Mouse (Mus musculus): Measurements from ENCODE around the gene Nek9.

Nek9 gene

GRCm38 (mm10) chr12:85339243-85339729 is at the start of gene Nek9:
Nek9 (minus strand) TSS chr12:85339362.
- DNase-seq = peak; percentile 97 to 99

- DNase-seq = no peak
These were observed 46.8 kb upstream of the Nek9 start for GRCm38 (mm10) chr12:85385995-85386375.

- DNase-seq = no peak
These were observed 46.3 kb upstream of the Nek9 start for GRCm38 (mm10) chr12:85385329-85385994.

GRCm38 (mm10) chr12:85382761-85383680 is 43.9 kb upstream of the Nek9 start:
- DNase-seq = no peak

DNA sequence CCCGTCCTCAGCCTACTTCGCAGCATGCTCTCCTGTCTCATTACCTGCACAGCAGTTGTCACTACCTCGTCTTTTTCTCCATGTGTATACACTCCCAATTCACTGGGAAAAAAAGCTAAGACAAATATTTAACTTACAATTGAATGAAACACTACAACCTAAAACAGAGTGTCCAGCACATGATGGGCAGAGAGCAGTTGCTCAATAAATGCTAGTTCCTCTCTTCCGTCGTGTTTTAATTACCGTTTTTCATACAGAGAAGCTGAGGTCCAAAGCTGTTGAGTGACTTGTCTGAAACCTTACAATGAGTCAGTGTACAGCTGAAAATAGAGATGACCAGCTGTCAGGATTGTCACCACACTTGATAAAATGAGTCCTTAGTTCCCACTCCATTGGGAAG is 42.4 kb upstream of the Nek9 start:
- no peak for DNase-seq

GRCm38 (mm10) chr12:85380942-85381341 is 41.8 kb upstream of the Nek9 start:
- no peak for DNase-seq

GRCm38 (mm10) chr12:85380308-85380707 is 41.1 kb upstream of the Nek9 start:
- no peak for DNase-seq

- no peak for DNase-seq
These were observed 39.1 kb upstream of the Nek9 start for GRCm38 (mm10) chr12:85378271-85378670.

GRCm38 (mm10) chr12:85374561-85375272 is 35.6 kb upstream of the Nek9 start, which contains the start of gene Tmed10:
Tmed10 (minus strand) TSS chr12:85374847.
- DNase-seq = peak; percentile 92 to 93

DNA sequence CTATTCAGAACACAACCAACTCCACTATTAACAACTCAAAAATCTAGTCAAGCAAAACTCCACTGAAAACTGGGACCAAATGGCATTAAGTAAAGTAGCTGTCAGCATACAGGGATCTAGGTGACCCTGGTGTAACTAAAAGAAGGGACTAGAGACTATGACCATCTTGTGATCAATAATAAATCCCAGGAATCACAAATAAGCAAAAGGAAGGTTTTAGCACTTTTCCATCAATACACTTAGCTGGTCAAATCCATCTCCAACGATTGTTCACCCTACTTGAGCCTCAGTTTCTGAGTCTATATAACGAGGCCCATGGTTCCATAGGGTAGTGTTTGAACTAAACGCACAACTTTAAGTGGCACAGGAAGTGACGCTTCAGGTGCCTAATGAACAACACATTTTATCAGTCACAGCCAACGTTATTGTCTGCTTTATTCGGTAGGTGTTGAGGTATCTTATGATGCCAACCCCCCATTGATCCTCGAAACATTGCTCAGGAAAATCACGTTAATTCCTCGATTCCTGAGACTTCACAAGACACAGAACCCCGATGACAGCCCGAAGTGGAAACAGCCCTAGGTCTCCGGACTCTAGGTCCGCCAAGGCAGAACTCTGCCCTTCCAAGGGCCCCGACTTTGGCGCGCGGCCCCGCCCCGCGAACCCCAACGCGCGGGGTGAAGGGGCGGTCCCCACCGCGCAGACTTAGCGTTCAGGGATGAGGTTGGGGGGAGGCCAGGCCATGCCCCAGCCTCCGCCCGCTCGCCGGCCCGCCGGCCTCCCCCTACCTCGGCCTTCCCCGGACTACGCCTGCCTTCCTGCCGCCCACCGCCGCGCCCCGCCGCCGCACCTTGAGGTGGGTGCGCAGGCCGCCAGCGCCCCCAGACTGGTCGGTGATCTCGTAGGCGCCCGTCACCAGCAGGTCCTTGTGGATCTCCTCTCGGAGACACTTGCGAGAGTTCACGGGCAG is 34.7 kb upstream of the Nek9 start:
- DNase-seq = peak; percentile 76 to 78

DNA sequence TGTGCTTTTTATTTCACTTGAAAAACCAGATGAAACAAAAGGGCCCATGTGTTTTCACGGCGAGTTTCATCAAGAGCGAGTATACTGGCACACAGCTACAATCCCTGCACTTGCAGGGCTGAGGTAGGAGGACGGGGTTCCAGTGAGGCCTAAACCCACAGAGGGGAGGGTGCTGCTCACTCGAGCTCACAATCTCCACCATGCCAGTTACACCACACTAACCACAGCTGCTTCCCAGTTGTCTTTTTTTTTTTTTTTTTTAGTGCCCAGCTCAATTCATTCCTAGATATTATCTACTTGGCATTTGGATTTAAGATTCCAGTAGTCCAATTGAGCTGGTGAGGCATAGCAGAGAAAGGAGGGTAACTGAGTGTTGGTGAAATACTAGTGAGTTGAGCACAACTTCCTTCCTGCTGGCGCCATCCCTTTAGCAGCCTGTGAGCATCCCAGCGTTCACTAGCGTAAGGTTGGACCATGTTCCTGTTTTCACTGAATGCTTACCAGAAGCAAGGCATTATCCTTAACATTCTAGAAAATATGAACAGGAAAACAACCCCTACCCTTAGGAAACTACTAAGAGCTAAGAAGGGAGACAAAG is 33.0 kb upstream of the Nek9 start:
- DNase-seq = no peak

- no peak for DNase-seq
These were observed 29.4 kb upstream of the Nek9 start for GRCm38 (mm10) chr12:85368441-85369063.

GRCm38 (mm10) chr12:85366271-85366670 is 27.1 kb upstream of the Nek9 start:
- peak; percentile 39 to 53 for DNase-seq

DNA sequence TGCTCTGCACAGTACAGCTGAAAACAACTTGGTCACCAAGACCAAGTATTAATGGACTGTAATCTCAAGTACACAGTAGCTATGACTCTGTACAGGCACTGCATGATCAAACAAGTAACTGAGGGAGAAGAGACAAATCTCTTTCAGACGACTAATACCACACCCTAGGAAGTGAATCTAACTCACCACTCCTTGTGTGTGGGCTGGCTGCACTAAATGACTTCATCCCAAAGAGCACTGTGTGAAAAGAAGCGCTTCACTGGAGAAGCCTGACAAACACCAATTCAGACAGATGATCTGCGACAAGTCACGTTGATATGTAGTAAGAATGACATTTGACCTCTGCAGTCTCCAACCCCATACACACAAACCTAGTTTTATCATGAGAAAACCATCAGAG is 23.3 kb upstream of the Nek9 start:
- DNase-seq = no peak

DNA sequence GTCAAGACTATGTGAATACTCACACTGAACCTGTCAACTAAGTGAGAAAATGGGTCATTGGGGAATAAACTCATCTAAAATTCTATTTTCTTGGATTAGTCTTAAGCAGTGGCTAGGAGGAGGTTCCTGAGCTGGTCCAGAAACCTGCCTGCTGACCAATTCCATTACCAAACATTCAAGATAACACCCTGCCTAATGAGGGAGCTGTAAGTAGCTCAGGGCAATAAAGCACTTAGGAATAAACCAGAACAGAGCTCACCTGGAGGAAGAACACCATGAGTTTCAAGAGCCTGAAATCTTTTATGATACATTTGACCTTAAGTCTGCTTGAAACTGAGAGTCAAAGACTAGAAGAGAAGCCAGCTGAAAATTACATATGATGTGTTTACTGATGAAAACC is 22.4 kb upstream of the Nek9 start:
- DNase-seq = no peak

DNA sequence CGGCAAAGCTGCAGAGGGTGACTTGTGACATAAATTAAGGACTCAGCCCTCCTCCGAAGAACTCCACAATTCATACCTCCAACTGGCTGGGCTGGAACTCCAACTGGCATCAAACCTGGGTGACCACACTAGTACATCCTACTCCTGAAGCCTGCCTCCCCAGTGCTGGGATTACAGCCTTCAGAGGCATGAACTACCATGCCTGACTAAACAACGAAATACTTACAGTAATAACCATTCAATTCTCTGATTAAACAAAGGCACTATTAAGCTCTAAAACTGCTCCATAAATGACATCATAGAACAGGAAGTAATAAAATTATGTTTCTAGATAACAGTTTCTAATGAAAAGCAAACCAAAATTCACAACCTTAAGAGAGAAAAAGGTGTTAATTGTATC is 22.0 kb upstream of the Nek9 start:
- no peak for DNase-seq

DNA sequence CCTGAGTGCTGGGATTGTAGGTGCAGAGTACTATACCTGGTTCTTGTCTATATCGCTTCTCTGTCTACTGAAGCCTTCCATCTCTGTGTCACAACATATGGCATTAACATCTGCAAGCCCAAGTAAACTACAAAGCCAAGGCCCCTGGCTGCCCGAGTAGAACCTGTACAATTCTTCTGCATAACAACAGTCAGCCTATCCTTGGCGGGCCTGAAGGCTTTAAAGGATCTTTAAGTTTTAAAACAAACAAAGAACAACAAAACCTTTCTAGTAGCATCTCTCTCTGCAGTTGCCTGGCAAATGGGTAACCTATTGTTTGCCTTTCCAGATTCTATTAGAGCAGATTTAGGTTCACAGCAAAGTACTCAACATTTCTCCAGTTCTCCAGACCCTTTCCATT is 14.9 kb upstream of the Nek9 start:
- no peak for DNase-seq

GRCm38 (mm10) chr12:85350407-85351232 is 11.5 kb upstream of the Nek9 start:
- peak; percentile 43 to 60 for DNase-seq

DNA sequence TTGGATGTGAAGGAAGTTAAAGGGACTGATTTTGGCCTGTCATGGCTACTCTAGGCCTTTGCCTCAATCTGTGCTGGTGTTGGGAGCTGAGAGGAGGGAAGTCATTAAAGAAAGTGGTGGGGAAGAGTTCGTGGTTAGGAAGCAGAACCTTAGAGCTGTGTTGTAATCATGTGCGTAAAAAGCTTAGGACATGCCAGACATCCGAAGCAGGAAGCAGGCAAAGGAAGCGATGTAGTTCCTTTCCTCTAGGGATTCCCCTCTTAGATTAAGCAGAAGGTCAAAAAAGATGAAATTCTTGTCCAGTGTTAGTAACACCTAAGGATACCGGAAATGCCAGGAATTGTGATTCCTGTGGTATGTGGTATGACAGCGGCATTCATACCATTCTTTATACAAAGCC is 9.2 kb upstream of the Nek9 start:
- no peak for DNase-seq

- no peak for DNase-seq
These were observed 8.0 kb upstream of the Nek9 start for GRCm38 (mm10) chr12:85347196-85347595.

All from cerebellum, postnatal 10 days (tissue).